Mouse (Mus musculus): ENCODE data around the gene Hoxa11. TPM values are rescaled to one million over a fixed set of nuclear protein-coding genes. Genes with fewer than 3 reads are reported as not detected.

Gene Hoxa11
- polyA plus RNA-seq, 1 experiment from 2014 or later = not detected

- ATAC-seq (ENCODE audit: low FRiP score) (no peak), DNase-seq (ENCODE audit: low spot score, missing footprints) (no peak)
- Histone ChIP-seq H3K36me3 (ENCODE audit: control insufficient read depth, insufficient read depth, low read length) (no peaks in the 10 kb centered on the region), H3K9me3 (ENCODE audit: control insufficient read depth, low read length) (no peaks in the 10 kb centered on the region), H3K4me2 (no peak overlapping the region), H3K4me3 (ENCODE audit: low read depth, low read length) (no peak overlapping the region), H3K27ac (ENCODE audit: low read depth, low read length) (no peak overlapping the region), H3K4me1 (ENCODE audit: control insufficient read depth, insufficient read depth, low read length) (peaks cover 7% of the 10 kb centered on the region), H3K9ac (ENCODE audit: low read length) (no peak overlapping the region), H3K27me3 (ENCODE audit: control insufficient read depth, insufficient read depth, low read length) (peaks cover 100% of the 10 kb centered on the region)
- WGBS = 5% methylated on average over 4 of the region's 4 CpGs
Observed at GRCm38 (mm10) chr6:52206882-52207683, 38.5 kb downstream of the Hoxa11 start.

GRCm38 (mm10) chr6:52205638-52206621 is 39.7 kb downstream of the Hoxa11 start:
- H3K4me2 ChIP-seq = no peak overlapping the region
- no peaks in the 10 kb centered on the region for H3K36me3 ChIP-seq (ENCODE audit: control insufficient read depth, insufficient read depth, low read length)
- no peak overlapping the region for H3K4me3 ChIP-seq (ENCODE audit: low read depth, low read length)
- no peaks in the 10 kb centered on the region for H3K9me3 ChIP-seq (ENCODE audit: control insufficient read depth, low read length)
- ATAC-seq (ENCODE audit: low FRiP score) = no peak
- peak; percentile 95 for DNase-seq (ENCODE audit: low spot score, missing footprints)
- no peak overlapping the region for H3K9ac ChIP-seq (ENCODE audit: low read length)
- H3K4me1 ChIP-seq (ENCODE audit: control insufficient read depth, insufficient read depth, low read length) = peaks cover 7% of the 10 kb centered on the region
- H3K27me3 ChIP-seq (ENCODE audit: control insufficient read depth, insufficient read depth, low read length) = peaks cover 100% of the 10 kb centered on the region
- WGBS = under 1% methylated on average over 55 of the region's 55 CpGs
- H3K27ac ChIP-seq (ENCODE audit: low read depth, low read length) = no peak overlapping the region

- peaks cover 100% of the 10 kb centered on the region for H3K27me3 ChIP-seq (ENCODE audit: control insufficient read depth, insufficient read depth, low read length)
- H3K36me3 ChIP-seq (ENCODE audit: control insufficient read depth, insufficient read depth, low read length) = no peaks in the 10 kb centered on the region
- no peak overlapping the region for H3K4me2 ChIP-seq
- ATAC-seq (ENCODE audit: low FRiP score) (no peak), DNase-seq (ENCODE audit: low spot score, missing footprints) (peak; percentile 97)
- no peaks in the 10 kb centered on the region for H3K9me3 ChIP-seq (ENCODE audit: control insufficient read depth, low read length)
- WGBS = 5% methylated on average over 14 of the region's 14 CpGs
- no peak overlapping the region for H3K4me3 ChIP-seq (ENCODE audit: low read depth, low read length)
- H3K4me1 ChIP-seq (ENCODE audit: control insufficient read depth, insufficient read depth, low read length) = peaks cover 7% of the 10 kb centered on the region
- H3K9ac ChIP-seq (ENCODE audit: low read length) = no peak overlapping the region
- no peak overlapping the region for H3K27ac ChIP-seq (ENCODE audit: low read depth, low read length)
Observed at GRCm38 (mm10) chr6:52205221-52205620, 40.4 kb downstream of the Hoxa11 start.

- peaks cover 7% of the 10 kb centered on the region for H3K4me1 ChIP-seq (ENCODE audit: control insufficient read depth, insufficient read depth, low read length)
- H3K27ac ChIP-seq (ENCODE audit: low read depth, low read length) = no peak within 1 kb of the TSS
- peak within 1 kb of the TSS; percentile 22 for H3K4me2 ChIP-seq
- H3K9me3 ChIP-seq (ENCODE audit: control insufficient read depth, low read length) = no peaks in the 10 kb centered on the region
- DNase-seq (ENCODE audit: low spot score, missing footprints) = peak; percentile 97
- H3K27me3 ChIP-seq (ENCODE audit: control insufficient read depth, insufficient read depth, low read length) = peaks cover 100% of the 10 kb centered on the region
- H3K4me3 ChIP-seq (ENCODE audit: low read depth, low read length) = peak within 1 kb of the TSS; percentile 10
- H3K36me3 ChIP-seq (ENCODE audit: control insufficient read depth, insufficient read depth, low read length) = no peaks in the 10 kb centered on the region
- ATAC-seq (ENCODE audit: low FRiP score) = no peak
- no peak within 1 kb of the TSS for H3K9ac ChIP-seq (ENCODE audit: low read length)
- WGBS = under 1% methylated on average over 65 of the region's 65 CpGs
Observed at GRCm38 (mm10) chr6:52204050-52204752, 41.4 kb downstream of the Hoxa11 start, which contains the start of gene Hoxa5. TSS of gene Hoxa5 (minus strand) at chr6:52204587.

GRCm38 (mm10) chr6:52203371-52204049 is 42.1 kb downstream of the Hoxa11 start:
- no peak overlapping the region for H3K9ac ChIP-seq (ENCODE audit: low read length)
- DNase-seq (ENCODE audit: low spot score, missing footprints) (peak; percentile 96), ATAC-seq (ENCODE audit: low FRiP score) (no peak)
- H3K27ac ChIP-seq (ENCODE audit: low read depth, low read length) = no peak overlapping the region
- H3K4me3 ChIP-seq (ENCODE audit: low read depth, low read length) = peak overlapping the region; percentile 10
- H3K4me2 ChIP-seq = peak overlapping the region; percentile 22
- peaks cover 98% of the 10 kb centered on the region for H3K27me3 ChIP-seq (ENCODE audit: control insufficient read depth, insufficient read depth, low read length)
- H3K4me1 ChIP-seq (ENCODE audit: control insufficient read depth, insufficient read depth, low read length) = peaks cover 7% of the 10 kb centered on the region
- WGBS = under 1% methylated on average over 46 of the region's 46 CpGs
- H3K36me3 ChIP-seq (ENCODE audit: control insufficient read depth, insufficient read depth, low read length) = no peaks in the 10 kb centered on the region
- no peaks in the 10 kb centered on the region for H3K9me3 ChIP-seq (ENCODE audit: control insufficient read depth, low read length)

- DNase-seq (ENCODE audit: low spot score, missing footprints) (no peak), ATAC-seq (ENCODE audit: low FRiP score) (no peak)
- Histone ChIP-seq H3K9ac (ENCODE audit: low read length) (no peak overlapping the region), H3K9me3 (ENCODE audit: control insufficient read depth, low read length) (no peaks in the 10 kb centered on the region), H3K27me3 (ENCODE audit: control insufficient read depth, insufficient read depth, low read length) (peaks cover 98% of the 10 kb centered on the region), H3K36me3 (ENCODE audit: control insufficient read depth, insufficient read depth, low read length) (no peaks in the 10 kb centered on the region), H3K4me2 (no peak overlapping the region), H3K4me1 (ENCODE audit: control insufficient read depth, insufficient read depth, low read length) (peaks cover 7% of the 10 kb centered on the region), H3K27ac (ENCODE audit: low read depth, low read length) (no peak overlapping the region), H3K4me3 (ENCODE audit: low read depth, low read length) (no peak overlapping the region)
- 1% methylated on average over 10 of the region's 10 CpGs for WGBS
Observed at GRCm38 (mm10) chr6:52203121-52203370, 42.6 kb downstream of the Hoxa11 start.

GRCm38 (mm10) chr6:52202362-52203120 is 43.1 kb downstream of the Hoxa11 start:
- no peaks in the 10 kb centered on the region for H3K9me3 ChIP-seq (ENCODE audit: control insufficient read depth, low read length)
- H3K9ac ChIP-seq (ENCODE audit: low read length) = no peak overlapping the region
- peaks cover 98% of the 10 kb centered on the region for H3K27me3 ChIP-seq (ENCODE audit: control insufficient read depth, insufficient read depth, low read length)
- no peak overlapping the region for H3K4me3 ChIP-seq (ENCODE audit: low read depth, low read length)
- no peaks in the 10 kb centered on the region for H3K36me3 ChIP-seq (ENCODE audit: control insufficient read depth, insufficient read depth, low read length)
- peak; percentile 96 for DNase-seq (ENCODE audit: low spot score, missing footprints)
- ATAC-seq (ENCODE audit: low FRiP score) = no peak
- 2% methylated on average over 22 of the region's 22 CpGs for whole genome bisulfite sequencing
- H3K4me2 ChIP-seq = no peak overlapping the region
- H3K27ac ChIP-seq (ENCODE audit: low read depth, low read length) = no peak overlapping the region
- peaks cover 7% of the 10 kb centered on the region for H3K4me1 ChIP-seq (ENCODE audit: control insufficient read depth, insufficient read depth, low read length)

GRCm38 (mm10) chr6:52201269-52201668 is 44.3 kb downstream of the Hoxa11 start:
- 15% methylated on average over 1 of the region's 1 CpGs for WGBS
- no peak for DNase-seq (ENCODE audit: low spot score, missing footprints)

More at GRCm38 (mm10) chr6:52201269-52201668, 44.3 kb downstream of the Hoxa11 start:
- Histone ChIP-seq H3K9me3 (ENCODE audit: control insufficient read depth, low read length) (no peaks in the 10 kb centered on the region), H3K36me3 (ENCODE audit: control insufficient read depth, insufficient read depth, low read length) (no peaks in the 10 kb centered on the region), H3K27ac (ENCODE audit: low read depth, low read length) (no peak overlapping the region), H3K4me2 (no peak overlapping the region), H3K27me3 (ENCODE audit: control insufficient read depth, insufficient read depth, low read length) (peaks cover 98% of the 10 kb centered on the region), H3K4me1 (ENCODE audit: control insufficient read depth, insufficient read depth, low read length) (peaks cover 7% of the 10 kb centered on the region), H3K4me3 (ENCODE audit: low read depth, low read length) (no peak overlapping the region), H3K9ac (ENCODE audit: low read length) (no peak overlapping the region)
- ATAC-seq (ENCODE audit: low FRiP score) = no peak
